Mouse (Mus musculus) CH12.LX (cell line): ENCODE data around the gene Mettl16. TPM values are rescaled to one million over a fixed set of nuclear protein-coding genes. Genes with fewer than 3 reads are reported as not detected.

Source experiments
- DNase-seq: peaks from one replicate; pipeline ENCODE4 v3.0.0-alpha.2; 2013; ENCODE audit errors: extremely low read depth
- H3K27ac ChIP-seq: 2 replicates; pipeline ENCODE4 v1.5.1; 2012; ENCODE audit warnings: low read depth, mild to moderate bottlenecking, control low read depth, moderate library complexity; ENCODE audit not compliant: insufficient read depth
- H3K27me3 ChIP-seq: replicated peaks from 2 replicates; pipeline ENCODE3; 2012; ENCODE audit warnings: inconsistent platforms
- H3K36me3 ChIP-seq, 2 experiments: replicated peaks in 1 of 2; 2 replicates each; pipeline versions ENCODE3 to v1.6.1; 2012; ENCODE audit warnings: inconsistent platforms in 1 of 2, low read length in 1 of 2, mild to moderate bottlenecking in 1 of 2, mixed read lengths in 1 of 2, moderate library complexity in 1 of 2; ENCODE audit not compliant: control insufficient read depth in 1 of 2, insufficient read depth in 1 of 2
- H3K4me1 ChIP-seq, 2 experiments: 2 replicates each; pipeline ENCODE4 v1.6.1; 2012; ENCODE audit warnings: inconsistent platforms in 1 of 2, moderate library complexity in 1 of 2; ENCODE audit not compliant: insufficient read depth in 2 of 2, control insufficient read depth in 1 of 2
- H3K4me2 ChIP-seq: 2 replicates; pipeline ENCODE4 v1.6.1; 2012; ENCODE audit warnings: low read depth, mild to moderate bottlenecking, control low read depth; ENCODE audit not compliant: poor library complexity, insufficient read depth, severe bottlenecking
- H3K4me3 ChIP-seq, 3 experiments: fragments of 150-350 bp in 1 of 3; sonication (generic) in 1 of 3; replicated peaks in 1 of 3; 2 replicates each; pipeline versions ENCODE3 to v1.5.1; 2011 to 2012; ENCODE audit warnings: low read depth in 2 of 3, low read length in 2 of 3, mild to moderate bottlenecking in 2 of 3, moderate library complexity in 2 of 3, control low read depth in 1 of 3, improper control_type of control experiment in 1 of 3, inconsistent platforms in 1 of 3, mixed read lengths in 1 of 3; ENCODE audit not compliant: poor library complexity in 1 of 3
- H3K79me2 ChIP-seq: replicated peaks from 2 replicates; pipeline ENCODE4 v1.6.1; 2012; ENCODE audit warnings: mild to moderate bottlenecking, moderate library complexity; ENCODE audit not compliant: control insufficient read depth, poor library complexity, insufficient read depth, severe bottlenecking; ENCODE audit errors: extremely low read depth
- H3K9ac ChIP-seq: 2 replicates; pipeline ENCODE4 v1.6.1; 2012; ENCODE audit warnings: low read depth, mild to moderate bottlenecking, control low read depth, moderate library complexity; ENCODE audit not compliant: insufficient read depth
- H3K9me3 ChIP-seq: replicated peaks from 2 replicates; pipeline ENCODE3; 2012; ENCODE audit warnings: low read length, inconsistent platforms, mixed read lengths
- BHLHE40 ChIP-seq: IDR thresholded peaks from 2 replicates; pipeline ENCODE4 v1.6.1; 2011; ENCODE audit warnings: mild to moderate bottlenecking, low read depth, low read length, improper control_type of control experiment
- CHD1 ChIP-seq: IDR thresholded peaks from 2 replicates; pipeline ENCODE4 v1.6.1; 2012; ENCODE audit warnings: low read depth, low read length, improper control_type of control experiment, inconsistent platforms
- CTCF ChIP-seq, 2 experiments: IDR thresholded peaks in 1 of 2; conservative IDR thresholded peaks in 1 of 2; 2 replicates each; pipeline ENCODE4 v1.5.1; 2011 to 2012; ENCODE audit warnings: low read depth in 2 of 2, low read length in 2 of 2, improper control_type of control experiment in 1 of 2, inconsistent platforms in 1 of 2, mild to moderate bottlenecking in 1 of 2, moderate library complexity in 1 of 2
- E2F4 ChIP-seq: IDR thresholded peaks from 2 replicates; pipeline ENCODE4 v1.6.1; 2011; ENCODE audit warnings: low read depth, low read length, improper control_type of control experiment; ENCODE audit not compliant: insufficient replicate concordance
- ELF1 ChIP-seq: IDR thresholded peaks from 2 replicates; pipeline ENCODE4 v1.6.1; 2014; ENCODE audit warnings: low read depth, mild to moderate bottlenecking, inconsistent platforms, low read length, improper control_type of control experiment
- EP300 ChIP-seq: IDR thresholded peaks from 2 replicates; pipeline ENCODE4 v1.6.1; 2011; ENCODE audit warnings: low read length, improper control_type of control experiment
- ETS1 ChIP-seq: conservative IDR thresholded peaks from 2 replicates; pipeline ENCODE4 v1.6.1; 2012; ENCODE audit warnings: low read depth, mild to moderate bottlenecking, inconsistent platforms, low read length, improper control_type of control experiment, moderate library complexity
- GABPA ChIP-seq: IDR thresholded peaks from 2 replicates; pipeline ENCODE4 v1.6.1; 2012; ENCODE audit warnings: low read depth, low read length, improper control_type of control experiment, inconsistent platforms; ENCODE audit not compliant: insufficient replicate concordance
- HCFC1 ChIP-seq: IDR thresholded peaks from 2 replicates; pipeline ENCODE4 v1.6.1; 2012; ENCODE audit warnings: low read depth, mild to moderate bottlenecking, inconsistent platforms, low read length, improper control_type of control experiment
- IRF4 ChIP-seq: IDR thresholded peaks from 2 replicates; pipeline ENCODE4 v1.6.1; 2014; ENCODE audit warnings: low read depth, mild to moderate bottlenecking, inconsistent platforms, low read length, improper control_type of control experiment
- JUN ChIP-seq: IDR thresholded peaks from 2 replicates; pipeline ENCODE4 v1.6.1; 2011; ENCODE audit warnings: low read depth, mild to moderate bottlenecking, low read length, improper control_type of control experiment, moderate library complexity; ENCODE audit not compliant: insufficient read depth
- JUND ChIP-seq: conservative IDR thresholded peaks from 2 replicates; pipeline ENCODE4 v1.6.1; 2011; ENCODE audit warnings: low read depth, low read length, improper control_type of control experiment
- KAT2A ChIP-seq: IDR thresholded peaks from 2 replicates; pipeline ENCODE4 v1.6.1; 2012; ENCODE audit warnings: low read length, improper control_type of control experiment, inconsistent platforms; ENCODE audit not compliant: insufficient replicate concordance
- MAFK ChIP-seq: IDR thresholded peaks from 2 replicates; pipeline ENCODE4 v1.6.1; 2011; ENCODE audit warnings: low read length, improper control_type of control experiment; ENCODE audit not compliant: insufficient replicate concordance
- MAX ChIP-seq: IDR thresholded peaks from 2 replicates; pipeline ENCODE4 v1.6.1; 2011; ENCODE audit warnings: low read length, improper control_type of control experiment
- MAZ ChIP-seq: IDR thresholded peaks from 2 replicates; pipeline ENCODE4 v1.6.1; 2012; ENCODE audit warnings: low read depth, mild to moderate bottlenecking, inconsistent platforms, low read length, improper control_type of control experiment, moderate library complexity
- MEF2A ChIP-seq: IDR thresholded peaks from 2 replicates; pipeline ENCODE4 v1.6.1; 2014; ENCODE audit warnings: low read depth, mild to moderate bottlenecking, inconsistent platforms, low read length, improper control_type of control experiment, borderline replicate concordance
- MXI1 ChIP-seq: IDR thresholded peaks from 2 replicates; pipeline ENCODE4 v1.6.1; 2011; ENCODE audit warnings: mild to moderate bottlenecking, low read depth, low read length, improper control_type of control experiment
- MYC ChIP-seq: IDR thresholded peaks from 2 replicates; pipeline ENCODE4 v1.6.1; 2011; ENCODE audit warnings: low read depth, mild to moderate bottlenecking, improper control_type of control experiment, low read length
- NELFE ChIP-seq: IDR thresholded peaks from 2 replicates; pipeline ENCODE4 v1.6.1; 2011; ENCODE audit warnings: low read depth, low read length, improper control_type of control experiment
- NRF1 ChIP-seq: IDR thresholded peaks from 2 replicates; pipeline ENCODE4 v1.6.1; 2014; ENCODE audit warnings: low read depth, mild to moderate bottlenecking, inconsistent platforms, low read length, improper control_type of control experiment, moderate library complexity
- PAX5 ChIP-seq: IDR thresholded peaks from 2 replicates; pipeline ENCODE4 v1.6.1; 2012; ENCODE audit warnings: low read length, inconsistent platforms, mixed read lengths
- POLR2A ChIP-seq: IDR thresholded peaks from 2 replicates; pipeline ENCODE4 v1.6.1; 2011; ENCODE audit warnings: low read depth, mild to moderate bottlenecking, improper control_type of control experiment, low read length
- POLR2AphosphoS2 ChIP-seq: IDR thresholded peaks from 2 replicates; pipeline ENCODE4 v1.6.1; 2011; ENCODE audit warnings: low read depth, low read length, improper control_type of control experiment
- RAD21 ChIP-seq: IDR thresholded peaks from 2 replicates; pipeline ENCODE4 v1.6.1; 2011; ENCODE audit warnings: low read depth, mild to moderate bottlenecking, low read length, improper control_type of control experiment, moderate library complexity
- RCOR1 ChIP-seq: conservative IDR thresholded peaks from 2 replicates; pipeline ENCODE4 v1.6.1; 2012; ENCODE audit warnings: low read depth, mild to moderate bottlenecking, inconsistent platforms, low read length, improper control_type of control experiment
- SIN3A ChIP-seq: IDR thresholded peaks from 2 replicates; pipeline ENCODE4 v1.6.1; 2012; ENCODE audit warnings: low read length, improper control_type of control experiment, inconsistent platforms
- SMC3 ChIP-seq: IDR thresholded peaks from 2 replicates; pipeline ENCODE4 v1.6.1; 2011; ENCODE audit warnings: low read depth, low read length, improper control_type of control experiment
- TBP ChIP-seq: conservative IDR thresholded peaks from 2 replicates; pipeline ENCODE4 v1.6.1; 2011; ENCODE audit warnings: low read depth, low read length, improper control_type of control experiment
- TCF12 ChIP-seq: IDR thresholded peaks from 2 replicates; pipeline ENCODE4 v1.6.1; 2014; ENCODE audit warnings: low read depth, mild to moderate bottlenecking, inconsistent platforms, low read length, improper control_type of control experiment
- UBTF ChIP-seq: IDR thresholded peaks from 2 replicates; pipeline ENCODE4 v1.6.1; 2012; ENCODE audit warnings: low read depth, mild to moderate bottlenecking, inconsistent platforms, low read length, improper control_type of control experiment, moderate library complexity
- USF1 ChIP-seq: IDR thresholded peaks from 2 replicates; pipeline ENCODE4 v1.6.1; 2014; ENCODE audit warnings: low read depth, mild to moderate bottlenecking, inconsistent platforms, low read length, improper control_type of control experiment
- USF2 ChIP-seq: conservative IDR thresholded peaks from 2 replicates; pipeline ENCODE4 v1.6.1; 2011; ENCODE audit warnings: low read depth, low read length, improper control_type of control experiment
- ZC3H11A ChIP-seq: IDR thresholded peaks from 2 replicates; pipeline ENCODE4 v1.6.1; 2012; ENCODE audit warnings: low read depth, mild to moderate bottlenecking, inconsistent platforms, low read length, improper control_type of control experiment
- ZKSCAN1 ChIP-seq: IDR thresholded peaks from 2 replicates; pipeline ENCODE4 v1.6.1; 2012; ENCODE audit warnings: low read depth, inconsistent platforms, low read length, improper control_type of control experiment, borderline replicate concordance
- ZMIZ1 ChIP-seq: IDR thresholded peaks from 2 replicates; pipeline ENCODE4 v1.6.1; 2012; ENCODE audit warnings: low read depth, mild to moderate bottlenecking, inconsistent platforms, low read length, improper control_type of control experiment
- ZNF384 ChIP-seq: IDR thresholded peaks from 2 replicates; pipeline ENCODE4 v1.6.1; 2012; ENCODE audit warnings: low read depth, low read length, improper control_type of control experiment, inconsistent platforms
- dilution Hi-C: fragments of 300-500 bp; cut with MboI; formaldehyde crosslinking; loops from 2 replicates; pipeline ENCODE4 v1.14.3; 2020; ENCODE audit warnings: low sequenced_read_pairs; ENCODE audit not compliant: extremely low pct_unique_long_range_greater_than_20kb, extremely low pct_ligation_motif_present
- in situ Hi-C: fragments of 300-500 bp; cut with MboI; formaldehyde crosslinking; loops from 3 replicates; pipeline ENCODE4 v1.14.3; 2019; ENCODE audit warnings: low sequenced_read_pairs, low pct_ligation_motif_present, low pct_unique_long_range_greater_than_20kb, mixed read lengths
- polyA plus RNA-seq: library from polyadenylated mRNA; unstranded; fragments of >175 nt; gene quantifications from 2 replicates; pipeline ENCODE4 v1.2.1, GENCODE M21; 2012; ENCODE audit warnings: low read depth; ENCODE audit not compliant: insufficient read length
- total RNA-seq, 2 experiments: library from RNA; depleted of rRNA; stranded (reverse); fragments of 300-350 nt in 1 of 2; fragments of >200 nt in 1 of 2; gene quantifications; 2 replicates each; pipeline ENCODE4 v1.2.3; 2012 to 2014

The Mettl16 gene
- total and polyA plus RNA-seq, 3 experiments: 79.3 to 119 (median 80.0) TPM

DNA sequence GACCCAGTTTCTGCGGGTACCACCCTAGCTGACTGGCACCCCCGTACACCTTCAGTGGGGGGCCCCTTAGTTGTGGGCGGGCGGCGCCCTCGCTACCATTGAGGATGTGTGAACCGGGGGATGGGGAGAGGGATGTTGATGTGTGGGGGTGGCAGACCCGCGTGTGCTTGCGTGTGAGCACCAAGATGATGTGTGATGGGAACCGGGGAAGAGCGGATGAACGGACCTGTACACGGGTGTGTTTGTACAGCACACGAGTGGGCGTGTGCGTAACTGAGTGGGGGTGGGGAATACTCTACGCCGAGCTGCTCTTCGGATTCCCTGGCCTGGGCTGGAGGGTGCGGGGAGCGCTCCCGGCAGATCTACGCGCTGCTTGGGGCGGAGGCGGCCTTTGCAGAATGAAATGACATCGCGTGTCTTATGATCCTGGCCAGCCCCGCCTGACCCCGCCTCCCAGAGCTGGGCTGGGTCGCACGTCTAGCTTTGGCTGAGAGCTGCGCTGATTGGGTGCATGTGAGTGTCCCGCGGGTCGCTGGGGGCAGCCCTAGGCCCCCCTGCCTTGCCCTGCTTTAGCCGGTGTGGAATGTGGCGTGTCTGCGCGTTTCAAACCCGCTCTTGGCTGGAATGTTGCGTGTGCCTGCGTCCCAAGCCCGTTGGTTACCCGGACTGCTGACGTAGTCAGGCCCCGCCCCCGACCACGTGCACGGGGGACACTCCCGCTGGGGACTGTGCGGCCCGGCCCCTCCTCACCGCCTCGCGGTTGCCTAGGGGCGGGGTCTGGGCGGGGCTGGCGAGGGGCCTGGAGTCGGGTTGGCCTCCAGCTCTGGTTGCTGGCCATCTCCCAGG lies 61.2 kb downstream of the Mettl16 start:
- peak overlapping the region; percentile 61 to 91 (median 68) for H3K4me3 ChIP-seq
- H3K4me1 ChIP-seq: peaks cover 13 to 69% of the 10 kb centered on the region in 2 experiments
- peak overlapping the region; percentile 81 for H3K27ac ChIP-seq
- no peaks in the 10 kb centered on the region for H3K9me3 ChIP-seq
- H3K79me2 ChIP-seq: peaks cover 7% of the 10 kb centered on the region
- in situ Hi-C loops: loop anchor here (25.0 kb wide), 1 partner anchor 445 kb away; no protein-coding TSS in a partner anchor
- H3K36me3 ChIP-seq: peaks cover 5 to 24% of the 10 kb centered on the region in 2 experiments
- peak overlapping the region; percentile 87 for H3K4me2 ChIP-seq
- H3K9ac ChIP-seq: peak overlapping the region; percentile 82
- peak; percentile 98 for DNase-seq
- dilution Hi-C loops: no loop called here
- H3K27me3 ChIP-seq: no peaks in the 10 kb centered on the region
- TF ChIP-seq SIN3A (peak; percentile 96; the same call in 1 of the 2 replicates), TCF12 (peak; percentile 54; the same call in 1 of the 2 replicates), CTCF (conservative IDR thresholded peaks at IDR 0.05 in 1 of 2, IDR thresholded peaks at IDR 0.05 in 1 of 2; ENCODE audit: low read depth in 2 of 2, low read length in 2 of 2) (no peak), MAX (peak; percentile 96), BHLHE40 (peak; percentile 93), ELF1 (no peak; the same call in 1 of the 2 replicates), E2F4 (0 out of 2 replicates have a peak, but pooled peaks have one; percentile 30), MAFK (no peak), NELFE (peak; percentile 80), ZC3H11A (no peak), CHD1 (no peak), EP300 (0 out of 2 replicates have a peak, but pooled peaks have one; percentile 14), POLR2A (peak; percentile 89), NRF1 (peak; percentile 52; the same call in 1 of the 2 replicates), ZNF384 (0 out of 2 replicates have a peak, but pooled peaks have one; percentile 5), UBTF (peak; percentile 38; the same call in 1 of the 2 replicates), MYC (peak; percentile 75), MXI1 (peak; percentile 96; the same call in 1 of the 2 replicates), USF2 (peak; percentile 47), RAD21 (no peak), TBP (peak; percentile 67), KAT2A (0 out of 2 replicates have a peak, but pooled peaks have one; percentile 47), ZKSCAN1 (no peak), GABPA (no peak), MEF2A (0 out of 2 replicates have a peak, but pooled peaks have one; percentile 7), USF1 (peak; percentile 85), ZMIZ1 (peak; percentile 86; the same call in 1 of the 2 replicates), MAZ (peak; percentile 50), SMC3 (peak; percentile 8; the same call in 1 of the 2 replicates), ETS1 (peak; percentile 58), RCOR1 (no peak), HCFC1 (no peak; the same call in 1 of the 2 replicates), JUN (no peak), JUND (no peak), IRF4 (peak; percentile 22; the same call in 1 of the 2 replicates), POLR2AphosphoS2 (no peak), PAX5 (no peak)
